Mouse (Mus musculus): Measurements from ENCODE around the gene Pik3c2b.
A peak's percentile ranks its signal among the peaks of the same experiment; 100 is the strongest.

Gene Pik3c2b

GRCm38 (mm10) chr1:133045861-133046440 is 484 bp downstream of the Pik3c2b start:
- peaks cover 62% of the 10 kb centered on the region for H3K4me1 ChIP-seq (replicated peaks; ENCODE audit: low read depth, low read length)
- TF ChIP-seq POU5F1 (IDR thresholded peaks at IDR 0.05; ENCODE audit: borderline replicate concordance, low read length) (no peak), CTCF (conservative IDR thresholded peaks at IDR 0.05; ENCODE audit: low read length) (no peak)
- peaks cover 59% of the 10 kb centered on the region for H3K27me3 ChIP-seq (ENCODE audit: insufficient read depth, low read length)
- H3K9me3 ChIP-seq (ENCODE audit: low read length) = no peaks in the 10 kb centered on the region
- H3K4me3 ChIP-seq (replicated peaks; ENCODE audit: low read length) = peak overlapping the region; percentile 90
- no peaks in the 10 kb centered on the region for H3K36me3 ChIP-seq (ENCODE audit: insufficient read depth, low read length)

GRCm38 (mm10) chr1:133046441-133046931 is 1.0 kb downstream of the Pik3c2b start:
- peaks cover 59% of the 10 kb centered on the region for H3K4me1 ChIP-seq (replicated peaks; ENCODE audit: low read depth, low read length)
- peaks cover 59% of the 10 kb centered on the region for H3K27me3 ChIP-seq (ENCODE audit: insufficient read depth, low read length)
- no peaks in the 10 kb centered on the region for H3K36me3 ChIP-seq (ENCODE audit: insufficient read depth, low read length)
- TF ChIP-seq NANOG (IDR thresholded peaks at IDR 0.05; ENCODE audit: borderline replicate concordance, low read length) (no peak), CTCF (conservative IDR thresholded peaks at IDR 0.05; ENCODE audit: low read length) (no peak), POU5F1 (IDR thresholded peaks at IDR 0.05; ENCODE audit: borderline replicate concordance, low read length) (no peak)
- H3K9me3 ChIP-seq (ENCODE audit: low read length) = no peaks in the 10 kb centered on the region
- H3K4me3 ChIP-seq (replicated peaks; ENCODE audit: low read length) = peak overlapping the region; percentile 90

- Histone ChIP-seq H3K4me1 (replicated peaks; ENCODE audit: low read depth, low read length) (peaks cover 65% of the 10 kb centered on the region), H3K36me3 (ENCODE audit: insufficient read depth, low read length) (no peaks in the 10 kb centered on the region), H3K27me3 (ENCODE audit: insufficient read depth, low read length) (peaks cover 55% of the 10 kb centered on the region), H3K9me3 (ENCODE audit: low read length) (no peaks in the 10 kb centered on the region), H3K4me3 (replicated peaks; ENCODE audit: low read length) (peak overlapping the region; percentile 90)
- TF ChIP-seq NANOG (IDR thresholded peaks at IDR 0.05; ENCODE audit: borderline replicate concordance, low read length) = no peak
- no peak for TF ChIP-seq CTCF (conservative IDR thresholded peaks at IDR 0.05; ENCODE audit: low read length)
- TF ChIP-seq POU5F1 (IDR thresholded peaks at IDR 0.05; ENCODE audit: borderline replicate concordance, low read length) = no peak
These were observed 2.1 kb downstream of the Pik3c2b start for GRCm38 (mm10) chr1:133047575-133047974.

- TF ChIP-seq POU5F1 (IDR thresholded peaks at IDR 0.05; ENCODE audit: borderline replicate concordance, low read length) (no peak), NANOG (IDR thresholded peaks at IDR 0.05; ENCODE audit: borderline replicate concordance, low read length) (no peak), CTCF (conservative IDR thresholded peaks at IDR 0.05; ENCODE audit: low read length) (no peak)
- Histone ChIP-seq H3K36me3 (ENCODE audit: insufficient read depth, low read length) (no peaks in the 10 kb centered on the region), H3K4me3 (replicated peaks; ENCODE audit: low read length) (no peak overlapping the region), H3K9me3 (ENCODE audit: low read length) (no peaks in the 10 kb centered on the region), H3K27me3 (ENCODE audit: insufficient read depth, low read length) (peaks cover 52% of the 10 kb centered on the region), H3K4me1 (replicated peaks; ENCODE audit: low read depth, low read length) (peaks cover 76% of the 10 kb centered on the region)
These were observed 3.2 kb downstream of the Pik3c2b start for GRCm38 (mm10) chr1:133048690-133049089.

- H3K4me1 ChIP-seq (replicated peaks; ENCODE audit: low read depth, low read length) = peaks cover 78% of the 10 kb centered on the region
- peaks cover 39% of the 10 kb centered on the region for H3K27me3 ChIP-seq (ENCODE audit: insufficient read depth, low read length)
- no peak overlapping the region for H3K4me3 ChIP-seq (replicated peaks; ENCODE audit: low read length)
- H3K9me3 ChIP-seq (ENCODE audit: low read length) = no peaks in the 10 kb centered on the region
- TF ChIP-seq POU5F1 (IDR thresholded peaks at IDR 0.05; ENCODE audit: borderline replicate concordance, low read length) (no peak), NANOG (IDR thresholded peaks at IDR 0.05; ENCODE audit: borderline replicate concordance, low read length) (no peak), CTCF (conservative IDR thresholded peaks at IDR 0.05; ENCODE audit: low read length) (no peak)
- H3K36me3 ChIP-seq (ENCODE audit: insufficient read depth, low read length) = no peaks in the 10 kb centered on the region
These were observed 4.5 kb downstream of the Pik3c2b start for GRCm38 (mm10) chr1:133050001-133050431.

- Histone ChIP-seq H3K4me1 (replicated peaks; ENCODE audit: low read depth, low read length) (peaks cover 69% of the 10 kb centered on the region), H3K9me3 (ENCODE audit: low read length) (no peaks in the 10 kb centered on the region), H3K36me3 (ENCODE audit: insufficient read depth, low read length) (no peaks in the 10 kb centered on the region), H3K27me3 (ENCODE audit: insufficient read depth, low read length) (peaks cover 28% of the 10 kb centered on the region), H3K4me3 (replicated peaks; ENCODE audit: low read length) (no peak overlapping the region)
- no peak for TF ChIP-seq NANOG (IDR thresholded peaks at IDR 0.05; ENCODE audit: borderline replicate concordance, low read length)
- TF ChIP-seq CTCF (conservative IDR thresholded peaks at IDR 0.05; ENCODE audit: low read length) = peak; percentile 95
These were observed 6.4 kb downstream of the Pik3c2b start for GRCm38 (mm10) chr1:133051829-133052228.

- peaks cover 57% of the 10 kb centered on the region for H3K4me1 ChIP-seq (replicated peaks; ENCODE audit: low read depth, low read length)
- no peaks in the 10 kb centered on the region for H3K9me3 ChIP-seq (ENCODE audit: low read length)
- H3K4me3 ChIP-seq (replicated peaks; ENCODE audit: low read length) = no peak overlapping the region
- H3K27me3 ChIP-seq (ENCODE audit: insufficient read depth, low read length) = peaks cover 25% of the 10 kb centered on the region
- H3K36me3 ChIP-seq (ENCODE audit: insufficient read depth, low read length) = no peaks in the 10 kb centered on the region
- no peak for TF ChIP-seq CTCF (conservative IDR thresholded peaks at IDR 0.05; ENCODE audit: low read length)
- TF ChIP-seq NANOG (IDR thresholded peaks at IDR 0.05; ENCODE audit: borderline replicate concordance, low read length) = no peak
- TF ChIP-seq POU5F1 (IDR thresholded peaks at IDR 0.05; ENCODE audit: borderline replicate concordance, low read length) = no peak
These were observed 7.6 kb downstream of the Pik3c2b start for GRCm38 (mm10) chr1:133053034-133053433.

GRCm38 (mm10) chr1:133054326-133054725 is 8.9 kb downstream of the Pik3c2b start:
- no peak overlapping the region for H3K4me3 ChIP-seq (replicated peaks; ENCODE audit: low read length)
- no peaks in the 10 kb centered on the region for H3K36me3 ChIP-seq (ENCODE audit: insufficient read depth, low read length)
- no peak for TF ChIP-seq CTCF (conservative IDR thresholded peaks at IDR 0.05; ENCODE audit: low read length)
- no peak for TF ChIP-seq NANOG (IDR thresholded peaks at IDR 0.05; ENCODE audit: borderline replicate concordance, low read length)
- no peak for TF ChIP-seq POU5F1 (IDR thresholded peaks at IDR 0.05; ENCODE audit: borderline replicate concordance, low read length)
- H3K9me3 ChIP-seq (ENCODE audit: low read length) = no peaks in the 10 kb centered on the region
- peaks cover 20% of the 10 kb centered on the region for H3K27me3 ChIP-seq (ENCODE audit: insufficient read depth, low read length)
- H3K4me1 ChIP-seq (replicated peaks; ENCODE audit: low read depth, low read length) = peaks cover 46% of the 10 kb centered on the region
